Mouse (Mus musculus) thymus, adult 2 months (tissue): ENCODE results near the gene Cenpx.

ENCODE experiments used
- CTCF ChIP-seq: fragments of 200-500 bp; IDR thresholded peaks from 2 replicates; pipeline ENCODE4 v1.5.1; 2012; ENCODE audit warnings: mild to moderate bottlenecking, control low read depth, low read length, moderate library complexity, borderline replicate concordance; ENCODE audit not compliant: control insufficient read depth, poor library complexity, insufficient read depth; ENCODE audit errors: extremely low read depth
- POLR2A ChIP-seq: fragments of 200-500 bp; IDR thresholded peaks from 2 replicates; pipeline ENCODE4 v1.6.1; 2012; ENCODE audit warnings: mild to moderate bottlenecking, low read length, control low read depth, moderate library complexity; ENCODE audit not compliant: control insufficient read depth, poor library complexity, insufficient read depth; ENCODE audit errors: extremely low read depth

DNA sequence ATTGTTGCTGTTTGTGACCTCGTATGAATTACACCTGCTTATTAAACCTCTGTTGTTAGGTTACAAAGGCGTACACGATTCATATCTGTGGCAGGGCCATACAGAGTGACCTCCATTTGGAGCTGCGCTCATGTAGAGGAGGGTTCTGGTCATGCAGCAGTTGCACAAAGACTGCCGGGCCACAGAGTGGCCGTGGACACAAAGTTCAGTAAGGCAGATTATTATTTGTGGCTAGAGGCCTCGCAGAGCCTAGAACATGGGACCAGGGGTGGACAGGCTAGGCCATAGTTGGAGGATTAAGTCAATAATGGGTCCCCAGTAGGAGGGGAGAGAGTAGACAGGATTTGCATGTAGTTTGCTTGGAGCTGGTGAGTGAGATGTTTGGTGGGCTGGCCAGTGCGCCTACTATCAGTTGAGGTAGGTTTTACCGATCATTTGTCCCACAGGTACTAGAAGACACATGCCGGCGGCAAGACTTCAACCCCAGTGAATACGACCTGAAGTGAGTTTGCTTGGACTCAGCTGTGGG, 39.9 kb downstream of the Cenpx start:
- TF ChIP-seq CTCF (no peak), POLR2A (no peak)
